Mouse (Mus musculus): ENCODE measurements around the gene Rnf126. TPM values are rescaled to one million over a fixed set of nuclear protein-coding genes. Genes with fewer than 3 reads are reported as not detected.

Gene Rnf126
- polyA plus RNA-seq, 1 experiment, result not detected

DNA sequence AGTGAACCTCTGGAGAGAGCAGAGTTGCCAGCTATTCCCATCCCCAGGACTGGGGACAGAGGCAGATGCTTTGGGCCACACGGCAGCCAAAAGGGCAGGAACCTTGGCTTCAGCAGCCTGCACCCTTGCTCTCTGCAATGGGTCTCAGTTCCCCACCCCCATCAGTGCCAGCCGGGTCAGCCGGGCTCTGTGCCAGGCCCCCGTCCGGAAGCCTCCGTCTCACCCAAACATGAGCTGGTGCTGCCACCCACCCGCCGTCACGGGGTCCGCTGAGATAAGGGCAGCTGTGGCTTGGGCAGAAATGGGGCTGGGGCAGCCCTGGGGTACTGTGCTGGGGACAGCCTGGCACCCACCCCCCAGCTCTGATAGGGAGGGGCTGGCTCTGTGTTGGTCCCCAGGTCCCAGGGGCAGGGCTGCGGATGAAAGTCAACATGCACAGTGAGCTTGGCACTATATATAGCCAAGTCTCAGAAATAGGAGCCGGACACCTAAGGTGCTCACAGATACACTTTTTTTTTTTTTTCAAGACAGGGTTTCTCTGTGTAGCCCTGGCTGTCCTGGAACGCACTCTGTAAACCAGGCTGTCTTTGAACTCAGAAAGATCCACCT lies 37.3 kb downstream of the Rnf126 start:
- 26% methylated on average over 13 of the region's 13 CpGs for WGBS
- TF ChIP-seq POLR2A (IDR thresholded peaks at IDR 0.05; ENCODE audit: insufficient read depth, low read depth, low read length) (no peak), CTCF (IDR thresholded peaks at IDR 0.05; ENCODE audit: insufficient read depth, low read depth, low read length) (no peak)
- Histone ChIP-seq H3K27ac (ENCODE audit: insufficient read depth, low read depth, low read length) (peak overlapping the region; percentile 4; the same call in 1 of the 2 replicates), H3K4me3 (ENCODE audit: insufficient read depth, low read depth, low read length) (no peak overlapping the region), H3K4me1 (ENCODE audit: control insufficient read depth, insufficient read depth, low read length) (peaks cover 23% of the 10 kb centered on the region)

DNA sequence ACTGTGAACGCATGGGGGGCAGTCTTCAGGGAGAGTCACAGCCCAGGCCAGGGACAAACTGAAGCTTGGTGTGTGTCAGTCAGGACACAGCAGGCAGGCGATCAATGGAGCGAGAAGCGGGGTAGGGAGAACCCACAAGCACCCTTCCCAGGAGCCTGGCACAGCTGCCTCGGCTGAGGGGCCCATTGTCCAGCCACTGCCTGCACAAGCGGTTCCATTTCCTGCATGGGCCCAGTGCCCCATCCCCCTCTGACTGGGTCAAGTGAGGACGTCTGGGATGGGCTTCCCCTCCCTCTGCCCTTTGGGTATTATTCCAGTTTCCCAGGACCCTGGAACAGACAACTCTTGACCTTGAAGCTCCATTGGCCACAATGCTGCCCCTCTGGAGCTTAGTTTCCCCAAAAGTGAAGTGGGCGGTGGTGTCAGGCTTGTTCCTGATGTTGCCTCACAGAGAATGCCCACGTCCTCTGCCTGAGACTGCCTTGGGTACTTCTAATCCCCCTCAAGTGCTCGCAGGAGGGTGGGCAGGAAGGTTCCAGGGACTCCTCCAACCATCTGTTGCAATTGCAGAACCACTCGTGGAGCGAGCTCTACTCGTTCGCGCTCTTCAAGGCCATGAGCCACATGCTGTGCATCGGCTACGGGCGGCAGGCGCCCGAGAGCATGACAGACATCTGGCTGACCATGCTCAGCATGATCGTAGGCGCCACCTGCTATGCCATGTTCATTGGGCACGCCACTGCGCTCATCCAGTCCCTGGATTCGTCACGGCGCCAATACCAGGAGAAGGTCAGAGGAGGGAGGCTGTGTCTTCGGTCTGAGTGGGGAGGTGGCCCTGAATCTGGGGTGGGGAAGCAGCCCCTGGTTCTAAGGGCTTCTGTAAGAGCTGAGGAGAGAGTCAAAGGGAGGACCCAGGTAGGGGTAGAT lies 38.2 kb downstream of the Rnf126 start:
- TF ChIP-seq CTCF (IDR thresholded peaks at IDR 0.05; ENCODE audit: insufficient read depth, low read depth, low read length), result no peak
- no peak for TF ChIP-seq POLR2A (IDR thresholded peaks at IDR 0.05; ENCODE audit: insufficient read depth, low read depth, low read length)
- peak overlapping the region; percentile 27; the same call in 1 of the 2 replicates for H3K27ac ChIP-seq (ENCODE audit: insufficient read depth, low read depth, low read length)
- H3K4me1 ChIP-seq (ENCODE audit: control insufficient read depth, insufficient read depth, low read length), result peaks cover 31% of the 10 kb centered on the region
- WGBS, result 61% methylated on average over 28 of the region's 28 CpGs
- no peak overlapping the region for H3K4me3 ChIP-seq (ENCODE audit: insufficient read depth, low read depth, low read length)

DNA sequence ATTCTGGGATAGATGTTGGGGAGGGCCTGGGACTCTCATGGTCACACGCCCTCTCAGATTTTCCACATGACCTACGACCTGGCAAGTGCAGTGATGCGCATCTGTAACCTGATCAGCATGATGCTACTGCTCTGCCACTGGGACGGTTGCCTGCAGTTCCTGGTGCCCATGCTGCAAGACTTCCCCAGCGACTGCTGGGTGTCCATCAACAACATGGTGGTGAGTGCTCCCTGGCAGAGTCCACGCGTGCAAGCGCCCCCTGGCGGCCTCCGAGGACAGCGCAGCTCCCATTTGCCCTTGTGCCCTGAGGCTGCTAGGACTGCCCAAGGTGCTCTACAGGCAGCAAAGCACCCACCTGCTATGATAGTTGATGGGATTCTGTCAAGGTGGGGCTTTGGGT lies 40.7 kb downstream of the Rnf126 start:
- no peak overlapping the region for H3K4me3 ChIP-seq (ENCODE audit: insufficient read depth, low read depth, low read length)
- H3K27ac ChIP-seq (ENCODE audit: insufficient read depth, low read depth, low read length), result no peak overlapping the region
- 40% methylated on average over 11 of the region's 11 CpGs for WGBS
- no peak for TF ChIP-seq POLR2A (IDR thresholded peaks at IDR 0.05; ENCODE audit: insufficient read depth, low read depth, low read length)
- peak; percentile 48; the same call in 1 of the 2 replicates for TF ChIP-seq CTCF (IDR thresholded peaks at IDR 0.05; ENCODE audit: insufficient read depth, low read depth, low read length)
- H3K4me1 ChIP-seq (ENCODE audit: control insufficient read depth, insufficient read depth, low read length), result peaks cover 51% of the 10 kb centered on the region

DNA sequence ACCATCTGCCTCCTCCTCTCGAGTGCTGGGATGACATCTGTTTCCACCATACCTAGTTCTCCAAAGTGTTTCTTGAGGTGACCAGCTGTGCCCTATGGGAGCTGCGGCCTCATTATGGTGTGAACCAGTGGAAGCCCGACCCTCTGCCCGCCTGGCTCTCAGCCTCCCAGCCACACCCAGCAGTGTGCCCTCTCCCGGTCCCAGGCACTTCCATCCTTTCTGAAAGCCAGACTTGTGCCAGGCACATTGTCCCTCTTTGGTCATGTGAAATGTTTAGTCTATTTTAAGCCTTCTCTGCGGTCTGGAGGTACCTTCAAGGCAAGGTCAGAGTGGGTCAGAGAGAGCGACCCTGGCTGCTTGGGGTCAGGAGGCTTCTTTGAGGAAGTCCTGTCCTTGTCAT lies 43.1 kb downstream of the Rnf126 start:
- 76% methylated on average over 7 of the region's 7 CpGs for WGBS
- H3K4me1 ChIP-seq (ENCODE audit: control insufficient read depth, insufficient read depth, low read length), result peaks cover 58% of the 10 kb centered on the region
- no peak for TF ChIP-seq CTCF (IDR thresholded peaks at IDR 0.05; ENCODE audit: insufficient read depth, low read depth, low read length)

DNA sequence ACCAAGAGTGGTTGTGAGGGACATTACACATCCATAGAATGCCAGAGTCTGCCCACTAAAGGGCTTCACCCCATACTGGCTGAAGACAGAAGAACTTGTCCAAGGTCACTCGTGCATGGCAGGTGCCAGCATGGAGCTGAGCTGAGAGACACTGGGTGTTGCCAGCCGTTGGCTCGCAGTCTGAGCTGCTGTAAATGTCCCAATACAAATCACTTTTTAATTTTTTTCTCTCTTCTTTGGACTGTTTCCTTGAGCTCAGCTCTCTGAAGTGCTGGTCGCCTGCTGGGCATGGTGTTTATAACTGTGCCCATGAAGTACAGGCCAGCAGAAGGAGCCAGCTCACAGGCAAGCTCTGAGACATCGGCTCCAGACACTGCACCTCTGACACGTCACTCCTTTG lies 43.7 kb downstream of the Rnf126 start:
- TF ChIP-seq CTCF (IDR thresholded peaks at IDR 0.05; ENCODE audit: insufficient read depth, low read depth, low read length) (no peak), POLR2A (IDR thresholded peaks at IDR 0.05; ENCODE audit: insufficient read depth, low read depth, low read length) (no peak)
- Histone ChIP-seq H3K4me3 (ENCODE audit: insufficient read depth, low read depth, low read length) (no peak overlapping the region), H3K4me1 (ENCODE audit: control insufficient read depth, insufficient read depth, low read length) (peaks cover 57% of the 10 kb centered on the region), H3K27ac (ENCODE audit: insufficient read depth, low read depth, low read length) (peak overlapping the region; percentile 20; the same call in 1 of the 2 replicates)
- WGBS, result 28% methylated on average over 6 of the region's 6 CpGs

More for the DNA sequence above, 43.1 kb downstream of the Rnf126 start:
- no peak overlapping the region for H3K4me3 ChIP-seq (ENCODE audit: insufficient read depth, low read depth, low read length)
- H3K27ac ChIP-seq (ENCODE audit: insufficient read depth, low read depth, low read length), result peak overlapping the region; percentile 20; the same call in 1 of the 2 replicates

DNA sequence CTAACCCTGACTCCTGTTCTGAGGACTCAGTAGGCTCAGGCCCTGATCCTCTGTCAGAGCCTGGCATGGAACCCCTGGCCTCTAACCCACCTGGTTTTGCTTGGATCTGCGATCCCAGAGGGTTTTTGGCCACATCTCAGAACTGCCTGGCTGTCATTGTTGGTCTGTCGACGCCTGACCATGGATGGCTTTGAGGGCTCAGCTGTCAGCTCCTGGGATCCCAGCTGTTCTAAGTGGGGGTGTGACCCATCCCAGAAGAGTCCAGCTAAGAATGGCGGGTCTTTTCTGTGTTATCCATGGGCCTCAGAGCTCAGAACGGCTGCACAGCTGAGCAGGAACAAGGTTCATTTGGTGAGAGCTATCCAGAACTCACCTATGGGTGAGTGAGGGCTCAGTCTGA lies 45.7 kb downstream of the Rnf126 start:
- H3K27ac ChIP-seq (ENCODE audit: insufficient read depth, low read depth, low read length), result no peak overlapping the region
- peaks cover 62% of the 10 kb centered on the region for H3K4me1 ChIP-seq (ENCODE audit: control insufficient read depth, insufficient read depth, low read length)
- WGBS, result 66% methylated on average over 5 of the region's 5 CpGs
- no peak for TF ChIP-seq POLR2A (IDR thresholded peaks at IDR 0.05; ENCODE audit: insufficient read depth, low read depth, low read length)
- TF ChIP-seq CTCF (IDR thresholded peaks at IDR 0.05; ENCODE audit: insufficient read depth, low read depth, low read length), result no peak
- no peak overlapping the region for H3K4me3 ChIP-seq (ENCODE audit: insufficient read depth, low read depth, low read length)

DNA sequence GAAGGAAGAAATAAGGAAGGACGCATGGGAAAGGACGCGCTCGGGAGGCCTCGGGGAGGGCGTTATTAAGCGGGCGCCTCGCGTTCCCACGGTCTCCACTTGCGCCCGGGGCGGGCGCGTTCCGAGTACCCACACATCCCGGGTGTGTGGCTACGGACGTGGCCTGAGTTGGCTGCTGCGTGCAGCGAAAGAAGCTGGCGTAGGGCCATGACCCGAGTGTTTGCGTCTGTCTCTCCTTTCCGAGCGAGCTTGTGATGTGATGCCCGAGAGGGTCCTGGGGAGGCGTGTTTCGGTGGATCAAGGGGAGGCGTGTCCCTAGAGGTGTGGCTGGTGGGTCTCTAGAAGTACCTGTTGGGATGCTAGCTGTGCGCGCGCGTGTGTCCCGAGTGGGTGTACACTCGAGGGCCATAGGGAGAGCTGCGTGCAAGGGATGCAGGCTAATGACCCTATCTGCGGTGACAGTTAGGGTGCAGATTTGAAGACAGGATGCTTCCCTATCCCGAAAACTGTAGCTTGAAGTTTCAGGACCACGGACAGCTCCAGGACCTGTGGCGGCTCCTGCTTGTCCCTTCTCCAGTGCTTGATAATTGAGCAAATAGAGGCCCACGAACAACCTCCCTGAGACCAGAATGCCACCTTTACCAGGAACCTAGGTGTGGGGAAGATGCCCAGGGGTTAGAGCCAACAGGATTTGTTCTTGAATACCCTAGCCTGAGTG lies 49.0 kb downstream of the Rnf126 start:
- Histone ChIP-seq H3K4me3 (ENCODE audit: insufficient read depth, low read depth, low read length) (peak overlapping the region; percentile 84), H3K27ac (ENCODE audit: insufficient read depth, low read depth, low read length) (peak overlapping the region; percentile 31), H3K4me1 (ENCODE audit: control insufficient read depth, insufficient read depth, low read length) (peaks cover 52% of the 10 kb centered on the region)
- 3% methylated on average over 43 of the region's 43 CpGs for WGBS
- TF ChIP-seq CTCF (IDR thresholded peaks at IDR 0.05; ENCODE audit: insufficient read depth, low read depth, low read length) (no peak), POLR2A (IDR thresholded peaks at IDR 0.05; ENCODE audit: insufficient read depth, low read depth, low read length) (no peak)

DNA sequence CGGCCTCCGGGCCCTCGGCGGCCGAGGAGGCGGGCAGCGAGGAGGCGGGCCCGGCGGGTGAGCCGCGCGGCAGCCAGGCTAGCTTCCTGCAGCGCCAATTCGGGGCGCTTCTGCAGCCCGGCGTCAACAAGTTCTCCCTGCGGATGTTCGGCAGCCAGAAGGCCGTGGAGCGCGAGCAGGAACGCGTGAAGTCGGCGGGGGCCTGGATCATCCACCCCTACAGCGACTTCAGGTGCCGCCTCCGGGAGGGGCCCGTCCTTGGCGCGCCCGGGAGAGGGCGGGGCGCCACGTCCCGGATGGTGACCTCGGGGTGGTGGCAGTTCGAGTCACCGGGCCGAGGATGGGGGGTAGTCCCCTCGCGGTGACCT lies 49.8 kb downstream of the Rnf126 start:
- Histone ChIP-seq H3K27ac (ENCODE audit: insufficient read depth, low read depth, low read length) (peak overlapping the region; percentile 31), H3K4me1 (ENCODE audit: control insufficient read depth, insufficient read depth, low read length) (peaks cover 46% of the 10 kb centered on the region), H3K4me3 (ENCODE audit: insufficient read depth, low read depth, low read length) (peak overlapping the region; percentile 84)
- under 1% methylated on average over 44 of the region's 44 CpGs for WGBS
- TF ChIP-seq CTCF (IDR thresholded peaks at IDR 0.05; ENCODE audit: insufficient read depth, low read depth, low read length) (no peak), POLR2A (IDR thresholded peaks at IDR 0.05; ENCODE audit: insufficient read depth, low read depth, low read length) (peak; percentile 17; the same call in 1 of the 2 replicates)
